Mouse (Mus musculus) liver, adult 2 months (tissue): Measurements from ENCODE around the gene Zfp385c.
"Not testable (repeated sequence)": the region's sequence is repeated elsewhere in the genome, so short reads cannot be mapped to it uniquely, and the experiment has no call there.

Source experiments
- CTCF ChIP-seq: fragments of 200-500 bp; IDR thresholded peaks from 2 replicates; pipeline ENCODE4 v1.5.1; 2011; ENCODE audit warnings: low read depth, low read length, control low read depth
- POLR2A ChIP-seq: fragments of 200-500 bp; IDR thresholded peaks from 2 replicates; pipeline ENCODE4 v1.6.1; 2011; ENCODE audit warnings: low read length, control low read depth; ENCODE audit not compliant: insufficient read depth; ENCODE audit errors: extremely low read depth

DNA sequence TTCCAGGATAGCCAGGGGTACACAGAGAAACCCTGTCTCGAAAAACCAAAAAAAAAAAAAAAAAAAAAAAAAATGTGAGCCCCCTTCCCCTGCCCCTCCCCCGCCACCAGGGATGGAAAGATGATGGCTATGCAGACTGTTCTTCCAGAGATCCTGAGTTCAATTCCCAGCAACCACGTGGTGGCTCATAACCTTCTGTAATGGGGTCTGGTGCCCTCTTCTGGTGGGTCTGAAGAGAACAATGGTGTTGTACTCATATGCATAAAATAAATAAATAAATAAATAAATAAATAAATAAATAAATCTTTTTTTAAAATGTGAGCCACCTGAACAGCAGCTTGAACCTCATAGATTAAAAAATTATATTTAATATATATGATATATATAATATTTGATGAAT is 36.7 kb downstream of the Zfp385c start:
- peak; percentile 15; the same call in 1 of the 2 replicates for TF ChIP-seq CTCF
- TF ChIP-seq POLR2A, result not testable (repeated sequence)
